Mouse (Mus musculus) Muller cell, postnatal 12 days (primary cell): ENCODE data around the gene Inafm1.
"Not testable (repeated sequence)": the region's sequence is repeated elsewhere in the genome, so short reads cannot be mapped to it uniquely, and the experiment has no call there.

Source experiments
- DNase-seq: peaks from one replicate; pipeline ENCODE4 v3.0.0-alpha.2; 2015; ENCODE audit errors: inconsistent ontology term

The Inafm1 gene

DNA sequence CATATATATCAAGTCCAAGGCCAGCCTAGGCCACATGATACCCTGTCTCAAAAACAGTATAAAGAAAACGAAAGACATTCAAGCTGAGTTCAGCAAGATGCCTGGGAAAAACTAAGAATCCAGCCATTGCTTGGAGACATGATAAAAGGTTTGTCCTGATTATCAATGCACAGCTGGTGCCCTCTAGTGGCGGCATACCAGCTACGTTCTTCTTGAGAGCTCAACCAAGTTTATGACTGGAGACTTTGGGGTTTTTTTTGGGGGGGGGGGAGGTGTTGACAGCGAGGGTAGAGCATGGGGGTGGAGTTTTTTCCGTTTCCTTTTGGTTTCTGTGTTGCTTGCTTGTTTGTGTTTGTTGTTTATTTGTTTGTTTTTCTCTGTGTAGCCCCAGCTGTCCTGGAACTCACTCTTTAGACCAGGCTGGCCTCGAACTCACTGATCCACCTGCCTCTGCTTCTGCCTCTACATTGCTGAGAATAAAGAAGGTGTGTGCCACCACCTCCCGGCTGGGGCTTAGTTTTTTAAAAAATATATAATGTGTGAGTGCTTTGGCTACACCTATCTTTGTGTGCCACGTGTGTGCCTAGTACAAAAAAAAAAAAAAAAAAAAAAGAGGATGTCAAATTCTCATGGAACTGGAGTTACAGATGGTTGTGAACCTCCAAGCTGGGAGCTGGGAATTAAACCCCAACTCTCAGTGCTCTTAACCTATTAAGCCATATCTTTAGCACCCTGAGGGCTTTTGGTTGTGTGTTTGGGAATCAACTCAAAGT lies 10.2 kb downstream of the Inafm1 start:
- DNase-seq: peak; percentile 43

DNA sequence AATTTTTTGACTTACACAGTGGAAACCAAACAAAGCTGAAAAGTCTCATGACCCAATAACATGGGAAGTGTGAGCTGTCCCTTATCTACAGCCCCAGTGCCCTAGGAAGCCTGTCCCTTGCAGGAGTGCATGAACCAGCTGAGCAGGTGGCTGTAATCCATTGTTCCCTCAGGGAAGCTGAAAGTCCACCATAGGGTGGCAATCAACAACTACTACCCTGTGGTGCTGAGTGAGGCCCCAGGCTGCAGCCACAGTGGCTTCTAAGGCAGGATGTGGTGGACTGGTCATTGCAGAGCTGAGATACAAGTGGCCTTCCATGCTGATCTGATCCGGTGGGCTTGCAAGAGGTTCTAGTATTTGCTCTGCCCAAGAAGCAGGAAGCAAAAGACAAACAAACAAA lies 12.3 kb downstream of the Inafm1 start:
- no peak for DNase-seq

DNA sequence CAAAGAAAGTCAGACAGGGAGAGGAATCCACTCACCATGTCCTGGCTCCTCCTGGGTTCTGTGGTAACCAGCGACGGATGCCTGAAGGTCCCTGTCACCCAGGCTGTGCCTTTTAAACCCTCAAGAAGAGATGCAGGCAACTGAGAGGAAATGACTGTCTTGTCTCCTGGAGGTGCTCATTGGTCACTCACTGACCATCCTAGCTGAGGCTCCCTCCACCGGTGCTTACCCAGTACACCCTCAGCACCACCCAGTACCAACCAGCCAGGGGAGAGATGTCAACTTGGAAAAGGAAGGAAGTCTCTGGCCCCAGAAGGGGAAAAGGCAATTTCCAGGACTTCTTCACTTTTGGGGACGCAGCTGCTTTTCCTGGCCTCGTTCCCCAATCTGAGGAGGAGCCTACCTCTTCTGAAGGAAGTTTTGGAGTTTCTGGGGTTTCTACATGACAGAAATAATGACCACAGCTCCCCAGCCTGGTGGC lies 14.3 kb downstream of the Inafm1 start, which contains the start of gene C5ar1:
C5ar1 (minus strand) TSS at position 431 of the 481 bp plus-strand sequence.
- DNase-seq: no peak

DNA sequence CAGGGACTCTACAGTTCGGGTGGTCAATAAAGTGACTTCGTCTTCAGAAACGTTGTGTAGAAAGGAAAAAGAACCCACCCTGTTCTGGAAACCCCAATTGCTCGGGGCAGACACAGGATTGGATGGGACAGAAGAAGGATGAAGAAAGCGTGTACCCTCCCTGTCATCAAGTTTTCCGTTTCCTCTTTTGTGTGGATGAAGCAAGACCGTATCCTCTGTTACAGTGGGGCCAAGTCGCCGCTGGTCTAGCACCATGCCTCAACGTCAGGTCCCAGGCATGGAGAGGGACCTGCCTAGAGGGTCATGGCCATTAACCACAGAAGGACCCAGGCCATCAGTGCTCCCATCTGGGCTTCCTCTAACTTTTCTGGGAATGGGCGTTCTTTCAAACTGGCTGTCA lies 15.6 kb downstream of the Inafm1 start:
- DNase-seq: no peak

DNA sequence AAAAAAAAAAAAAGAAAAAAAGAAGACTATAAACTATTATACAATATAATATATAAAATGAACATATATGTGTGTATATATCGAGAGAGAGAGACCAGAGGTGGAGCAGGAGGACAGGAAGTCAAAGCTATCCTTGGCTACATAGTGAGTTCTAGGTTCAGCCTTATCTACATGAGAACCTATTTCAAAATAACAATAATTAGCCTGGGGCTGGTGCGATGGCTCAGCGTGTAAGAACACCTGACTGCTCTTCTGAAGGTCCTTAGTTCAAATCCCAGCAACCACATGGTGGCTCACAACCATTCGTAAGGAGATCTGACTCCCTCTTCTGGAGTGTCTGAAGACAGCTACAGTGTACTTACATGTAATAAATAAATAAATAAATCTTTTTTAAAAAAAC lies 17.5 kb downstream of the Inafm1 start:
- DNase-seq: not testable (repeated sequence)

DNA sequence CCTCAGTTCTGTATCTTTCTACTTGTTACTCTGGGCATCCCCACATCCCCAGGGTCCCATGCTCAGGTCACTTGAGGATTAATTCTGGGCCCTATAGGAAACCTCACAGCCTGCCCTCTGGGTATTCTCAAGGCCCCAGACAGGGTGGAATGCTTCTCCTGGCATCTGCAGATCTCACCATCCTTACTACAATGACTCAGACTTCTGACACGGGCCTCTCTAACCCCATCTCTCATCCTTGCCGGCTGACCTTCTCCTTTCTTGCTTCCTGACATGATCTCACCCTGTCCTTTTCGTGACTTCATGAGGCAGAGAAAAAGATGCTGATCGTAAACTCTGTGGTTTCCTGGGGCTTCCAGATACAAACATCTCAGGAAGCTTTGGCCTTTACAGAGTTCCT lies 19.2 kb downstream of the Inafm1 start:
- peak; percentile 9 for DNase-seq

DNA sequence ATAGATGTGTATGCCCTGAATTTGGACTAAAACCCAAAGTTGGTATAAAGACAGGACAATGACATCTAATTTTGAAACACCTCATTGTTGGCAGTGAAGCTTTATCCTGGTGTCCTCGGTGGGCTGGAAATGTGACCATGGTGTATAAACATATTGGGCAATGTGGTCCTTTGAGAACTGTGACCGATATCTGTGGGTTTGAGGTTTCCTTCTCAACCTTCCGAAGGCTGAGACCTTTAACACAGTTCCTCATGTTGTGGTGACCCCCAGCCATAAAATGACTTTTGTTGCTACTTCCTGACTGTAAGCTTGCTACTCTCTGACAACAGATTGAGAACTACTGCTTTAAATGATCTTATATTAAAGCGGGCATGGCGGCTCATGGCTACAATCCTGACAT lies 22.7 kb downstream of the Inafm1 start:
- no peak for DNase-seq

DNA sequence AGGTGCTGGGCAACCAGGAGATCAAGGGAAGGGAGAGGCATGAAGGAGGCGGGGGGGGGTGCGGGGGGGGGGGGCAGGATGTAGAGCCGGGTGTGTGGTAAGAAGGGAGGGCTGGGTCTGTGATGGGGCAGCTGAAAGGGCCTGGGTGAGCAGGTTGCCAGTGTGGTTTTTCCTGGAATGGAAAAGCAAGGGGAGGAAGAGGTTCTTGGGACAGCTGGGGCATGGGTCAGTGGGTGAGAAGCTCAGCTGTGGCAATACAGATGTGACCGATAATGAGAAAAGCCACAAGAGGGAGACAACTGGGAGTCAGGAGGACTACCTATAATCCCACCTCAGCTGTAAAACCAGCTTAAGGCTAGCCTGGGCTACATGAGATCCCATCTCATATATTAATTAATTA lies 27.5 kb downstream of the Inafm1 start:
- no peak for DNase-seq

DNA sequence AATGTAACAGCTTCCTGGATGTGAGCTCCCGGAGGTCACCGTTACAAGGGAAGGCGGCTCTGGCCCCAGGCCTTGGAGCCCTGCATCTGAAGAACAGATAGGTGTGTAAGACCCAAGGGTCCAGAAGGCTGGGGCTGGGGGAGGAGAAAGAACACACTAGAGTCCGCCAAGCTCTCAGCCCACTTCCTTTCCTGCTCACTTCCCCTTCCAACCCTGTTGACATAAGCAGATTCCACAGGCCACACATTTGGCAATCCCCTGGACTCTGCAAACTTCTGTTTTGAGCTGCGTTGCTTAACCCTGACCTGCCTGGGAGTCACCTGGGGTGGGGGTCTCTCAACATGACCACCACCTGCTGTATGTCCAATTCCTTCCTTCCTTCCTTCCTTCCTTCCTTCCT lies 29.4 kb downstream of the Inafm1 start, which contains the start of gene C5ar2:
C5ar2 (minus strand) TSS at position 88 of the 400 bp plus-strand sequence.
- DNase-seq: no peak

DNA sequence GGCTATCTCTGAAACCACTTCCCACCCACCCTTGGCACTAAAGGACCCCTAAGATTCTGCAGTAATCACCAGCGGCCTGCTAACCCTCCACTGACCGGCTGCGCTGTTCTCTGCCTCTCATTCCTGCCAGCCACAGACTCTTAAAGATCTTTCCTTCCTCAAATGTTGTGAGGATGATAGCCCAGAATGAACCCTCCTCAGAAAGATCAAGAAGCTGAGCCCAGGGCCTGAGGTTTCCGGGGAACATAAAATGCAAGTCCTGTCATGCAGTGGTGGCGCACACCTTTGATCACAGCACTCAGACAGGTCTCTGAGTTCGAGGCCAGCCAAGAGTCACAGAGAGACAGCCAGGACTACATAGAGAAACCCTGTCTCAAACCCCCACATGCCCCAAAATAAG lies 31.2 kb downstream of the Inafm1 start:
- no peak for DNase-seq

DNA sequence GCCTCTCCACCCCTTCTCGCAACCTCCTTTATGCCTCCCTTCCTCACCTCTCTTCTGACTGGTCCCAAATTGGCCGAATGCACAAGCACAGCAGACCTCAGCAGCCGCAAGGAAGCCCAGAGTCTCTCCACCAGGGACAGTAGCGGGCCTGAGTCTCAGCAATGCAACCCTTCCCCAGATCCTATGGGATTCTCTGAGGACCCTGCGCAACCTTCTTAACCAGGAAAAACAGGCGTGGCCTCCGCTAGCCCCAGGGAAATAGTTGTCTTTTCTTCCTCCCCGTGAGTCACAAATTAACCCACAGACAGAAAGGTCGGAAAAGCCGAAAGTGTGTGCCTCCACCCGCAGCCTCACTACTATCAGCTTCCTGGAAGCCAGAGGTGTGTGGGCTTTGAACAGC lies 31.6 kb downstream of the Inafm1 start:
- no peak for DNase-seq

DNA sequence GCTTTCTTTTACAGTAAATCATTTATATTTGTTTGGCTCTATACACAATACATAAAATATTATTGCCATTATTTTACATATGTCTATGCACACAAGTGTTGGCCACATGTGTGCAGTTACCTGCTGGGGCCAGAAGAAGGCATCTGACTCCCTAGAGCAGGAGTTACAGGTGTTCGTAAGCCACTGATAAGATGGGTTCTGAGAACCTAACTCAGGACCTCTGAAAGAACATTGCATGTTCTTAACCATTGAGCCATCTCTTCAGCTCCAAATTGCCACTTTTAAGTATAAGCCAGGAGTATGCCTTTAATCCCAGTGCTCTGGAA lies 32.5 kb downstream of the Inafm1 start:
- DNase-seq: no peak

DNA sequence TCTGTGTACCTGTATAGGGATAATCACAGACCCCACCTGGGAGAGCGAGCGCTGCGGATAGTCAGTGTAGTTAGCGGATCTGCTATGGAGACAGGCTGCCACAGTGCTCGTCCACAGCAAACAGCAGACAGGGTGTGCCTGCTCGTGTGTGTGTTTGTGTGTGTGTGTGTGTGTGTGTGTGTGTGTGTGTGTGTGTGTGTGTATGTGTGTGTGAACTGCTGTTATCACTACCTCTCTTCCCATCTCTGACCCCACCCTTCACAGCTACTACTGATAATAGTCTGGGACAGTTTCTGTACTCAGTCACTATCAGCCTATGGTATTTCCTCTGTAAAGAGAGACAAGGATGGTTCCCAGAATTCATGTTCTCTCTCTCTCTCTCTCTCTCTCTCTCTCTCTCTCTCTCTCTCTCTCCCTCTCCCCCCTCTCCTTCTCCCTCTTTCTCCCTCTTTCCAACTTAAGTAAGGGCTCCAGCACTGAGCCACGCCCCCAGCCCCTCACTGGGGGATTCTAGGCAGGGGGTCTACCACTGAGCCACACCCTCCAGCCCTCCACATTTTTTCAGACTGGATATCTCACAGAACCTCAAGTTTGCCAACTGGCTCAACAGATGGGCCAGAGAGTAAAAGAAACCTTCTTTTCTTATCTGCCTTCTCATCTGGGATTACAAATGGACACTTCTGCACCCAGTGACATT lies 33.0 kb downstream of the Inafm1 start:
- no peak for DNase-seq

DNA sequence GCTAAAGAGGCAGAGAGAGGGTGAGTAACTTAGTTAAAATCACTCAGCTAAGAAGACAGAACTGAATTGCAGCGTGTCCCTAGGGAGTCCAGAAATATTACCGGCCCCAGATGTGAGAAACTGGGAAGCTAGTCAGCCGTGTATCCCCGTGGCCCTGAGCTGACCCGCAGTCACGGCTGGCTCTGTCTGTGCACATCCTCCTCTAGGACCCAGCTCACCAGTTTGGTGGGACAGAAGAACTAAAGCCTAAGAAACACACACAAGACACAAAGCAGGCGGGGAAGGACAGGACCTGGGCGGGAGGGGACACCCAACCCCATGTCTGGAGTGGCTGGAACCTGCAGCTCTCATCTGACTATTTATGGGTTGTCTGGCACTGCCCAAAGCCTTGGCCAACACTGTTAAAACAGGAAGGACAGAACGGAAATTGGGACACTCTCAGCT lies 33.8 kb downstream of the Inafm1 start:
- no peak for DNase-seq

DNA sequence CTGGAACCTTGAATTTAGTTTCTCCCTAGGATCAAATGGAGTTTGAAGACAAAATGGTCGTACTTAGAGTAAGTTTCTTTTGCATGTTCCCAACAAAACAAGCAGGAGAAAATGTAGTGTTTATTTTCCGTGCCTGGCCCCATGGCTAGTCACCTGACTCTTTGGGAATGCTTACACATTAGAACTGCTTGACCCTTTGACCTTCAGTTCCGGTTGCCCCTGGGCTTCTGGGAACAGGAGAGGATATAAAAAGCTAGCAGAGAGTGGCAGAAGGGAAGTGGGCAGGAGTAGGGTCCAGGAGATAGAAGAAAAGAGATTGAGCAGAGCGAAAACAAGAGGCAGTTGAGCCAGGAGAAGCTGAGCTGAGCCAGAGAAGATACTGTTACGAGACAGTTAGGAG lies 43.5 kb downstream of the Inafm1 start:
- DNase-seq: no peak
